Mouse (Mus musculus) liver, embryonic 11.5 days (tissue): ENCODE measurements at regions not wholly inside any gene's neighbourhood (a gene's known extent, or its start where the extent isn't known, plus 50 kb on each side); places are given as distances from the start of the nearest gene placed in this dataset.

Source experiments
- ATAC-seq: fragments of 200-750 bp; cut with Nextera tagmentation; replicated peaks from 2 replicates; pipeline ENCODE4 v1.8.0; 2017; ENCODE audit warnings: moderate number of reproducible peaks, mild to moderate bottlenecking, moderate TSS enrichment, moderate library complexity; ENCODE audit not compliant: low FRiP score
- DNase-seq: peaks from one replicate; pipeline ENCODE4 v3.0.0-alpha.2; 2017; ENCODE audit warnings: low spot score
- H3K27ac ChIP-seq: fragments of 300-500 bp; sonication (generic); 2 replicates; pipeline ENCODE4 v1.5.1; 2014; ENCODE audit warnings: mild to moderate bottlenecking, low read depth, low read length, control low read depth
- H3K27me3 ChIP-seq: fragments of 300-500 bp; sonication (generic); replicated peaks from 2 replicates; pipeline ENCODE4 v1.6.1; 2014; ENCODE audit warnings: low read length, mixed read lengths; ENCODE audit not compliant: control insufficient read depth, insufficient read depth
- H3K36me3 ChIP-seq: fragments of 300-500 bp; sonication (generic); 2 replicates; pipeline ENCODE4 v1.6.1; 2014; ENCODE audit warnings: mild to moderate bottlenecking, low read length, moderate library complexity, mixed read lengths; ENCODE audit not compliant: control insufficient read depth, insufficient read depth
- H3K4me1 ChIP-seq: fragments of 300-500 bp; sonication (generic); replicated peaks from 2 replicates; pipeline ENCODE4 v1.6.1; 2014; ENCODE audit warnings: low read length, mixed read lengths; ENCODE audit not compliant: control insufficient read depth, insufficient read depth
- H3K4me2 ChIP-seq: fragments of 300-500 bp; sonication (generic); 2 replicates; pipeline ENCODE4 v1.6.1; 2014; ENCODE audit warnings: mild to moderate bottlenecking, control low read depth, moderate library complexity
- H3K4me3 ChIP-seq: fragments of 300-500 bp; sonication (generic); 2 replicates; pipeline ENCODE4 v1.5.1; 2014; ENCODE audit warnings: low read depth, low read length, control low read depth
- H3K9ac ChIP-seq: fragments of 300-500 bp; sonication (generic); 2 replicates; pipeline ENCODE4 v1.6.1; 2014; ENCODE audit warnings: low read depth, low read length, control low read depth
- H3K9me3 ChIP-seq: fragments of 300-500 bp; sonication (generic); 2 replicates; pipeline ENCODE4 v1.6.1; 2016; ENCODE audit warnings: low read length, inconsistent platforms, mixed read lengths; ENCODE audit not compliant: control insufficient read depth
- WGBS: fragments of 180-500 bp; shearing (Covaris S2); extraction: QIAGEN DNeasy Blood & Tissue Kit; methylation state at CpG from one replicate; pipeline ENCODE4 v1.1.7; 2014; 5-methylcytosine and 5-hydroxymethylcytosine counted together

GRCm38 (mm10) chr16:77418486-77418885, 183.4 kb downstream of the Gm11146 start:
- Histone ChIP-seq H3K4me1 (no peaks in the 10 kb centered on the region), H3K27me3 (no peaks in the 10 kb centered on the region), H3K27ac (no peak overlapping the region), H3K36me3 (no peaks in the 10 kb centered on the region), H3K9me3 (no peaks in the 10 kb centered on the region), H3K4me3 (no peak overlapping the region), H3K9ac (no peak overlapping the region), H3K4me2 (no peak overlapping the region)
- WGBS = 67% methylated on average over 1 of the region's 1 CpGs
- no peak for DNase-seq
- ATAC-seq = no peak

GRCm38 (mm10) chr16:77417791-77418190, 184.1 kb downstream of the Gm11146 start:
- Histone ChIP-seq H3K36me3 (no peaks in the 10 kb centered on the region), H3K9ac (no peak overlapping the region), H3K27me3 (no peaks in the 10 kb centered on the region), H3K4me3 (no peak overlapping the region), H3K4me1 (no peaks in the 10 kb centered on the region), H3K4me2 (no peak overlapping the region), H3K27ac (no peak overlapping the region), H3K9me3 (no peaks in the 10 kb centered on the region)
- DNase-seq (no peak), ATAC-seq (no peak)
- 25% methylated on average over 3 of the region's 3 CpGs for WGBS

GRCm38 (mm10) chr16:77414562-77414961, 187.3 kb downstream of the Gm11146 start:
- 69% methylated on average over 1 of the region's 1 CpGs for WGBS
- no peak for DNase-seq
- no peak overlapping the region for H3K9ac ChIP-seq

GRCm38 (mm10) chr16:77409168-77409567, 192.7 kb downstream of the Gm11146 start:
- no peaks in the 10 kb centered on the region for H3K4me1 ChIP-seq
- no peaks in the 10 kb centered on the region for H3K9me3 ChIP-seq
- WGBS = 84% methylated on average over 7 of the region's 7 CpGs
- no peak overlapping the region for H3K4me2 ChIP-seq
- H3K9ac ChIP-seq = no peak overlapping the region
- H3K4me3 ChIP-seq = no peak overlapping the region
- H3K36me3 ChIP-seq = no peaks in the 10 kb centered on the region
- H3K27me3 ChIP-seq = no peaks in the 10 kb centered on the region
- DNase-seq (no peak), ATAC-seq (no peak)
- H3K27ac ChIP-seq = no peak overlapping the region

More at GRCm38 (mm10) chr16:77414562-77414961, 187.3 kb downstream of the Gm11146 start:
- no peaks in the 10 kb centered on the region for H3K27me3 ChIP-seq
- no peaks in the 10 kb centered on the region for H3K9me3 ChIP-seq
- ATAC-seq = no peak
- H3K4me2 ChIP-seq = no peak overlapping the region
- H3K4me1 ChIP-seq = no peaks in the 10 kb centered on the region
- H3K27ac ChIP-seq = no peak overlapping the region
- H3K36me3 ChIP-seq = no peaks in the 10 kb centered on the region
- no peak overlapping the region for H3K4me3 ChIP-seq

GRCm38 (mm10) chr16:77406999-77407398, 194.9 kb downstream of the Gm11146 start:
- no peaks in the 10 kb centered on the region for H3K27me3 ChIP-seq
- no peak for ATAC-seq
- no peaks in the 10 kb centered on the region for H3K9me3 ChIP-seq
- H3K4me2 ChIP-seq = no peak overlapping the region
- no peaks in the 10 kb centered on the region for H3K4me1 ChIP-seq
- no peak overlapping the region for H3K9ac ChIP-seq
- DNase-seq = no peak
- WGBS = 79% methylated on average over 5 of the region's 5 CpGs
- H3K4me3 ChIP-seq = no peak overlapping the region
- H3K36me3 ChIP-seq = no peaks in the 10 kb centered on the region
- no peak overlapping the region for H3K27ac ChIP-seq

- Histone ChIP-seq H3K27ac (no peak overlapping the region), H3K4me3 (no peak overlapping the region), H3K4me2 (no peak overlapping the region), H3K27me3 (no peaks in the 10 kb centered on the region), H3K4me1 (0 out of 2 replicates have a peak, but pooled peaks cover 2% of the 10 kb centered on the region), H3K9ac (no peak overlapping the region), H3K36me3 (no peaks in the 10 kb centered on the region), H3K9me3 (no peaks in the 10 kb centered on the region)
- ATAC-seq (no peak), DNase-seq (no peak)
- 65% methylated on average over 6 of the region's 6 CpGs for WGBS
Observed at GRCm38 (mm10) chr16:77405859-77406258, 196.0 kb downstream of the Gm11146 start.

- ATAC-seq = peak; percentile 41; the same call in 1 of the 2 replicates
- no peaks in the 10 kb centered on the region for H3K9me3 ChIP-seq
- H3K36me3 ChIP-seq = no peaks in the 10 kb centered on the region
- no peak overlapping the region for H3K27ac ChIP-seq
- H3K4me2 ChIP-seq = no peak overlapping the region; the same call in 1 of the 2 replicates
- no peak overlapping the region for H3K9ac ChIP-seq
- WGBS = 61% methylated on average over 8 of the region's 8 CpGs
- H3K27me3 ChIP-seq = no peaks in the 10 kb centered on the region
- H3K4me3 ChIP-seq = no peak overlapping the region
- 0 out of 2 replicates have a peak, but pooled peaks cover 7% of the 10 kb centered on the region for H3K4me1 ChIP-seq
- DNase-seq = no peak
Observed at GRCm38 (mm10) chr16:77405181-77405818, 196.6 kb downstream of the Gm11146 start.

GRCm38 (mm10) chr16:77402711-77403280, 199.1 kb downstream of the Gm11146 start:
- H3K36me3 ChIP-seq = no peaks in the 10 kb centered on the region
- ATAC-seq (no peak), DNase-seq (no peak)
- no peak overlapping the region for H3K9ac ChIP-seq
- H3K4me2 ChIP-seq = no peak overlapping the region
- no peak overlapping the region for H3K4me3 ChIP-seq
- H3K9me3 ChIP-seq = no peaks in the 10 kb centered on the region
- H3K27ac ChIP-seq = no peak overlapping the region
- H3K27me3 ChIP-seq = no peaks in the 10 kb centered on the region
- H3K4me1 ChIP-seq = 0 out of 2 replicates have a peak, but pooled peaks cover 7% of the 10 kb centered on the region
- WGBS = 80% methylated on average over 7 of the region's 7 CpGs
